Mouse (Mus musculus) thymus, postnatal 14 days (tissue): ENCODE data around the gene Cdc42ep5.
"Not testable (repeated sequence)": the region's sequence is repeated elsewhere in the genome, so short reads cannot be mapped to it uniquely, and the experiment has no call there.

Source experiments
- DNase-seq: peaks from one replicate; pipeline ENCODE4 v3.0.0; 2021

Gene Cdc42ep5

GRCm38 (mm10) chr7:4164090-4164910, at the start of gene Cdc42ep5:
Gene Cdc42ep5 (minus strand): TSS chr7:4164860.
- DNase-seq = no peak

DNA sequence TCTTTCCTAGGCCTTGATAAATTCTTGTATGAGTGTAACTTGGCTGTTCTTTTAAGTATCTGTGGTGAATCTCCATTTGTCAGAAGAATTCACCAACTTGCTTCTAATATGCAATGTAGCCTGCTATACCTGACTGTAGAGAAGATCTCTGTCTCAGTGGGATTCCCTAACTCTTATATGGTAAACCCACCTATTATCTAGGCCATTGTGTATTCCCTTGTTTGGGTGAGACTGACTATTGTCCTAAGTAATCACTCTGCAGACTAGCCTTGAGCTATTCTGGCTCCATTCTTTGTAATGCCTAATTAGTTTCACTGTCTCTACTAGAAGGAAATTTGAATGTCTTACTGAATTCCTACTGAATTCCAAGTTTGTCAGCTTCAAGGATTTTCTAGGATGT, 48.8 kb upstream of the Cdc42ep5 start:
- DNase-seq = not testable (repeated sequence)

- no peak for DNase-seq
Observed at GRCm38 (mm10) chr7:4208626-4209025, 44.0 kb upstream of the Cdc42ep5 start.

- no peak for DNase-seq
Observed at GRCm38 (mm10) chr7:4207126-4207525, 42.5 kb upstream of the Cdc42ep5 start.

DNA sequence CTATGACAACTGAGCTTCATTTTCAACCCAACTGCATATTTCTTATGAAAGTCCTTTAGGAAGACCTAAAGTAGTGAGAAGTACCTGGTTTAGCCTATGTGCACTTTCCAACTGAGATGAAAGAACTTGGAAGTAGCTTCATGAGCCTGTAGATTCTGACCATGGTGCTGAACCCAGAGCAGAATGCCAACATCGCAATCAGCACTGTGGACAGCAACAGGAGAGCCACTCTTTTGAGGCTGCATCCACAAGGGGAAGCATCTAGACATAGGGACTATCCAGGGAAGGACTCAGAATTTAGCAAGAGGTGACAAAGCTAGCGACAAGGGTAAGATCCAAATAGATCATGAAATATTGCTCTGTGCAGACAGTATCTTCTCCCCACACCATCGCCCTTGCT, 13.8 kb upstream of the Cdc42ep5 start:
- no peak for DNase-seq

DNA sequence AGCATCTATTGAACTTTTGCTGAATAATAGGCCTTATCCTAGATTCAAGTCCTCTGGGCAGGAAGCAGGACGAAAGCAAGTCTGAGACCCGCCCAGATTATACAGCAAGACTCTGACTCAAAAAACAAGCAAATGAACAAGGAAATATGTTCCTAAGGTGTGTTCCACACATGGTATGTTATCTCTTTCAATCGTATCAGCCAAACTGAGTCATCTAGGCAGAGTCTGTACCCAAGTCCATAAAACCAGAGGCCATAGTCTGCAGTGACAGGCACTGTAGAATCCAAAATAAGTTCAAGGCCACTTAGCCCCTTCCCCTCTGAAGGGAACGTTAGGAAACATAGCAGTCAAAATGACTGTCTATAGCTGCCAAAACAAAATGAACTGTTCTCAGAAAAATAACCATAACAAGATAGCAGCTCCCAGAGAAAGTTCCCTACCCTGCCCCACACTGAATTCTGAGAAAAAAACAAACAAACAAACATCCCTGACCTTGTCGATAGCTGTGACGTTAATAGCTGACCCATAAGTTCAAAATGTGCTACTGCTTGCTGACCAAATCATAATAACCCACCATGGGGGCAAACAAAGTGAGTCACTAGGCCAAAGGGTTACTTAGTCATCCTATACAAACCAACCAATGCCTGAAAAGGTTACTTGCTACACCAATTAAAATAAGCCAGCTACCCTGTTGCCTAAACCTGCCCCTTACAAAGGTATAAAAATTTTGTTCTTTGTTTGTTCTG, 5.7 kb upstream of the Cdc42ep5 start:
- DNase-seq = no peak

- DNase-seq = no peak
Observed at GRCm38 (mm10) chr7:4167098-4167497, 2.4 kb upstream of the Cdc42ep5 start.

- DNase-seq = no peak
Observed at GRCm38 (mm10) chr7:4165286-4165685, 626 bp upstream of the Cdc42ep5 start.

GRCm38 (mm10) chr7:4163571-4164072, 1.0 kb downstream of the Cdc42ep5 start:
- no peak for DNase-seq

DNA sequence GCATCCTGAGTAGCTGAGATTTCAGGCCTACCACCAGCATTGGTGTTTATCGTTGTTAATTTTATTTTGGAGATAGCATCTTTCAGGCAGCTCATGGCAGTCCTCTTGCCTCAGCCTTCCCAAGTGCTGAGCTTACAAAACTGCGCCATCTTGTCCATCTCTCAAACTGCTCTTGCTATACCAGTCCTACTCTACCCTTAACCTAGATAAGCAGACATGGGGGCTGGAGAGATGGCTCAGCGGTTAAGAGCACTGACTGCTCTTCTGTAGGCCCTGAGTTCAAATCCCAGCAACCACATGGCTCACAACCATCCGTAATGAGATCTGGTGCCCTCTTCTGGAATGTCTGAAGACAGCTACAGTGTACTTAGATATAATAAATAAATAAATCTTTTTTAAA, 3.1 kb downstream of the Cdc42ep5 start:
- DNase-seq = not testable (repeated sequence)

DNA sequence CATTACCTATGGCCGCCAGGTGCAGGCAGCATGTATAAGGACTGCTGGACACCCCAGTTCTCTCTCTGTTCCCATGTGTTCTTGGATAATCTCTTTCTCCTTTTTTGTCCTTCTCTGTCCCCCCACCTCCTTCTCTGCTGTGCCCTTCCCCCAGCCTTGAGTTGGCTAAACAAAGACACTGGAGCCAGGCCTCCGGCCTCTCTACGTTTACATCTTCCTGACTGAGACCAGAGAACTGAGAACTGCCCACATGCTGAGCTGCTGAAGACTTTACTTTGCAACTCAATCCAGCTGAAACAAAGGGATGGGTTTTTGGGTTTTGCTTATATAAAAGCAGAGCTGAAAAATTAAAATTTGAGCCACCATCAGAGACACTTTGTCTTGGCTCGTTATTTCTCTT, 9.7 kb downstream of the Cdc42ep5 start:
- no peak for DNase-seq

DNA sequence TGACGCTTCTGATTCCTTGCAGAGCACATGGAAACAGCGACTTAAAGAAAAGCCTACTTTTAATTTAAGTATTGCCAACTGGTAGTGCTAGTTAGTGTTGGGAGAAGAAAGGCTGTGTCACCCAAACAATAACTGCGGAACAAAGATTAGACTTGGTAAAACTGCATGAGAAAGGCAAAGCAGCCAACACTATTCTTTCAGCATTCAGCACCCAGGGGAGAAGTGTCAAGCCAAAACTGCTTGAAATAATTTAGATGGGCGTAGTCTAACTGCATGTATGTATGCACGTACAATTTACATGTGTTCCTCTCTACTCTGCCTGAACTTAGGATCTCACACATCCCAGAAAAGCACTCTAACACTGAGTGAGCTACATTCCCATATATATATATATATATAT, 10.3 kb downstream of the Cdc42ep5 start:
- no peak for DNase-seq

DNA sequence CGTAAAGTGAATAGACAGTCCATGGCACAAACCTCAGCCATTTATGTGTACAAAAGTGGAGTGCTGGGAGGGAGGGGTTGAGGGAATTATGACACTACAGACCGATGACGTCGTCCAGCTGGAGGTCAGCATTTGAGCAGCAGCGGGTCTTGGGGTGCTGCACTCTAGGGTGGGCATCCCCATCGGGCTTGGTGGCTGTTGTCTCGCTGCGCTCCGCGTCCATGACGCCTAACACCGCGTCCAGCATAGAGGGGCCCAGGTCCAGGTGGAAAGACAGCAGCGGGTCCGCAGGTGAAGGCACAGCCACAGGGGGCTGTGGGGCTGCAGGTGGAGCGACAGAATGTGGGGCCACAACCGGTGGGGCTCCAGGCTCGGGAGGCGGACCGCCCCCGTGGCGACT, 13.4 kb downstream of the Cdc42ep5 start:
- DNase-seq = no peak

DNA sequence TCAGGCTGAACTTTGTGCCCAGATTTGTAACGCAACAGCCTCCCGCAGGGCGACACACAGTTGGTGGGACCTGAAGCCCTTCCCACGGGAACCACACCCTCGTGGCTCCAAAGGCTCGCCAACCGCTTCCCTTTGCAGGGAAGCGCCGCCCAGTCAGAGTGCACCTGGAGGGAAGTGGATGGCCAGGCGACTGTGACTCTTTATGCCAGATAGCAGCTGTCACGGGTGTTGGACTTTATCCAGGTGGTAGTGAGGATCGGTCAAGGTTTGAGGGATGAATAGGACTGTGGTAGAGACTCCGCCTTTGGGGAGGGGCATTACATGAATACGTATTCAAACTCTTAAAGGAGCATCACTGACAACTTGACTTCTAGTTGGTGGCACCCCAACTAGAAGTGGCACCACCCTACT, 13.8 kb downstream of the Cdc42ep5 start:
- no peak for DNase-seq

DNA sequence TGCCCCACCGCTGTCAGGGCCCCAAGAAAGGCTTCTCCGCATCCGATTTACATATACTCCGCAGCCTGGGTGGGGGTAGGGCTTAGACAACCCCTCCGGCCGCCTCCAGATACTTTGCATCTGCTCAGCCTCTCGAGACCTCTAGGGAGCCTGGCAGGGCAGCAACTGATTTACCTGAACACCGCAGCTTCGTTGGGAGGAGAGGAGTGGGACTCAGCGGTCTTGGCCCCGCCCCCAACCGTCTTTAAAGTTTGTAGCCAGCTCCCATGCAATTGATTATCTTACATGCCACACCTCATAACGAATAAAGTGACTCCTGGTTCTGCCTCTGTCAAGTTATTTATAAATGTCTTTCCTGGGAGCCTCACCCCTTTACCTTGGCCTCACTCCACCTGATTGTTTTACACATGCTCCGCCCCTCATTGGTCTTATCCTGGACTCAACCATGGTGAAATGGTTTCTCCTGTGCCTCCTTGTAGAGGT, 14.6 kb downstream of the Cdc42ep5 start, which contains the start of gene Leng9:
Leng9 (minus strand) TSS at position 316 of the 483 bp plus-strand sequence.
- DNase-seq = peak; percentile 55

DNA sequence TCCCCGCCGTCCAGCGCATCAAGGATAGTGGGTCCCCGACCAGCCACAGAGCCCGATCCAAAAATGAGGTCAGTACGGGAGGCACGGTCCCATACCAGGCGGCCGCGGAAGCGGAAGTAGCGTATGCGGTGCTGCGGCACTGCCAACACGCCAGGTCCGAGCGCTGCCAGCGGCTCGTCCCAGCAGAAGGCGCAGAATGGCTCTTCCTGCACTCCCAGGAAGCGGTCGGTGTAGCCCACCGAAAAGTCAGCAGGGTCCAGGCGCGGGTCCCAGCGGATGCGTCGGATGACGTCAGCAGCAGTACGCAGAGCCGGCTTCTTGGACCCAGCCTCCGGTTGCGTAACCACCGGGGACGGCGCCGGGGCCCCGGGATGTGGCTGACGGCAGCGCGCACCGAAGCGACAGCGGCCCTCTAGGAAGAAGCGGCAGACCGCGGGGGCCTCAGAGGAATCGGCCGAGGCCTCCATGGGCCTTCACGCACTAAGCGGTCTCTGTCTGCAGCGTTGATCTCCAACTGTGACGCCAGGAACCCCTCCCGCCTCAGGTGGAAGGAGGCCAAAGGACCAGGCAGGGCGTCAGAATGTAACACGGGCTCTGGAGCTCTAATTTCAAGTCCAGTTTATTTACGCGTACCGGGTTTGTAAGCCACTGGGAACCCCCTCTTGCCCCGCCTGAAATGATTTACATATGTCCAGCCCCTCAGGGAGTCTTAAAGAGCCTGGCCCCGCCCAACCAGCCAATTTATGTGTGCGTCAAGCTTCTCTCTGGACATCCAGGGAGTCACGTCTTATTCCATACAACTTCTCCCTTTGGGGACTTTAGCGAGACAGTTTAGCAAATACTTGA, 15.2 kb downstream of the Cdc42ep5 start:
- DNase-seq = peak; percentile 82

GRCm38 (mm10) chr7:4148341-4149208, 16.1 kb downstream of the Cdc42ep5 start:
- DNase-seq = no peak

GRCm38 (mm10) chr7:4147836-4148235, 16.8 kb downstream of the Cdc42ep5 start:
- no peak for DNase-seq

DNA sequence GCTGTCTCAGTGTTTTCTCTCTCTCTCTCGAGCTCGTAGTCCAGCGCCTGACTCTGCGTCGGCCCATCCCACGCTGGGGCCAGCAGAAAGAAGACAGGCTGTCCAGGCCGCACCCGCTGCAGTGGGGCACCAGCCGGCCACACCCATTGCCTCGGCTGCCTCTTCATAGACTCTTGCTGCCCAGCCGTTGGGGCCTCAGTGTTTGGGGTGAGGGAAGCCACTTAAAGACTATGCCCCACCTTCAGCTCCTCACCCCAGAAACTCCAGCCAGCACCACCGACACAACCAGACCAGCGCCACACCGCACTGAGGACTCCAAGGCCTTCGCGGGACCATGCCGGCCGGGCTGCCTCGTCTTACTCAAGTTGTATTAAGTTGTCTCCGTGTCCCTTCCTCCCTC, 17.3 kb downstream of the Cdc42ep5 start:
- DNase-seq = no peak

GRCm38 (mm10) chr7:4146241-4147180, 18.1 kb downstream of the Cdc42ep5 start:
- DNase-seq = no peak
